Mouse (Mus musculus) midbrain, embryonic 12.5 days (tissue): ENCODE measurements around the gene Tfr2. TPM values are rescaled to one million over a fixed set of nuclear protein-coding genes. Genes with fewer than 3 reads are reported as not detected.

ENCODE experiments used
- ATAC-seq: fragments of 200-750 bp; cut with Nextera tagmentation; 2 replicates; pipeline ENCODE4 v1.8.0; 2017; ENCODE audit warnings: low read depth, moderate TSS enrichment, moderate library complexity; ENCODE audit not compliant: low FRiP score
- H3K27ac ChIP-seq: fragments of 300-500 bp; sonication (generic); replicated peaks from 2 replicates; pipeline ENCODE4 v1.5.1; 2016; ENCODE audit warnings: mild to moderate bottlenecking
- H3K27me3 ChIP-seq: fragments of 300-500 bp; sonication (generic); 2 replicates; pipeline ENCODE4 v1.6.1; 2016; ENCODE audit warnings: mild to moderate bottlenecking
- H3K36me3 ChIP-seq: fragments of 300-500 bp; sonication (generic); 2 replicates; pipeline ENCODE4 v1.6.1; 2016
- H3K4me1 ChIP-seq: fragments of 300-500 bp; sonication (generic); 2 replicates; pipeline ENCODE4 v1.6.1; 2016
- H3K4me2 ChIP-seq: fragments of 300-500 bp; sonication (generic); replicated peaks from 2 replicates; pipeline ENCODE4 v1.6.1; 2016; ENCODE audit warnings: mild to moderate bottlenecking, moderate library complexity
- H3K4me3 ChIP-seq: fragments of 300-500 bp; sonication (generic); 2 replicates; pipeline ENCODE4 v1.5.1; 2016; ENCODE audit warnings: mild to moderate bottlenecking
- H3K9ac ChIP-seq: fragments of 300-500 bp; sonication (generic); replicated peaks from 2 replicates; pipeline ENCODE4 v1.6.1; 2016; ENCODE audit warnings: mild to moderate bottlenecking, moderate library complexity
- H3K9me3 ChIP-seq: fragments of 300-500 bp; sonication (generic); 2 replicates; pipeline ENCODE4 v1.6.1; 2016; ENCODE audit warnings: mild to moderate bottlenecking
- WGBS: fragments of 180-500 bp; shearing (Covaris S2); methylation state at CpG from one replicate; pipeline ENCODE4 v1.1.7; 2016; 5-methylcytosine and 5-hydroxymethylcytosine counted together
- polyA plus RNA-seq: library from polyadenylated mRNA; unstranded; fragments of >200 nt; fragmentation: Nextera tagmentation; extraction: Ambion mirVana; gene quantifications from 2 replicates; pipeline ENCODE4 v1.2.1, GENCODE M21; 2016

Gene Tfr2
- 1.6 and 2.4 TPM in 2 replicates for polyA plus RNA-seq

DNA sequence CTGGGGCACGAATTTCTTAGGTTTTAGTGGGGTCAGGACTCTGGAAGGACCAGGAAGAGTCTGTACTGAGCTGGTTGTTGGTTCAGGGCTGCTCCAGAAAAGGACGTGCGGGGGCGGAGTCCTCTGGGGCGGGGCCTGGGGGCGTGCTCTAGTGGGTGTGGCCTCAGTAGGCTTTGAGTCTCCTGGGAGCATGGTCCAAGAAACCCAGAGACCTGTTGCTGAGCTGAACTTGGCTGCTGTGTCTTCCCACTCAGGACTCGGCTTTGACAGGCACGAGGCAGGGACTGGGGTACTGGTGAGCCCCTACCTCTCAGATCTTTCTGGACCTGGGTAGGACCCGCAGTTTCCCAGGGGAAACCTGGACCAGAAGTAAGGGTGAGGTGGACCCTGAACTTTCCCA, at the start of gene Tfr2:
Gene Tfr2, plus strand, starts transcription at position 176 of the 400 bp plus-strand sequence.
- whole genome bisulfite sequencing, result 43% methylated on average over 9 of the region's 9 CpGs
- peaks cover 8% of the 10 kb centered on the region; the same call in 1 of the 2 replicates for H3K27me3 ChIP-seq
- no peaks in the 10 kb centered on the region for H3K36me3 ChIP-seq
- H3K4me2 ChIP-seq, result no peak within 1 kb of the TSS
- no peaks in the 10 kb centered on the region; the same call in 1 of the 2 replicates for H3K4me1 ChIP-seq
- H3K9ac ChIP-seq, result no peak within 1 kb of the TSS
- ATAC-seq, result no peak
- H3K27ac ChIP-seq, result no peak within 1 kb of the TSS
- H3K4me3 ChIP-seq, result no peak within 1 kb of the TSS
- H3K9me3 ChIP-seq, result no peaks in the 10 kb centered on the region

- no peaks in the 10 kb centered on the region for H3K9me3 ChIP-seq
- H3K4me1 ChIP-seq, result peaks cover 13% of the 10 kb centered on the region
- 80% methylated on average over 9 of the region's 9 CpGs for WGBS
- no peak overlapping the region for H3K9ac ChIP-seq
- no peak overlapping the region for H3K4me2 ChIP-seq
- no peak for ATAC-seq
- H3K27ac ChIP-seq, result no peak overlapping the region
- H3K27me3 ChIP-seq, result no peaks in the 10 kb centered on the region
- peaks cover 87% of the 10 kb centered on the region for H3K36me3 ChIP-seq
- no peak overlapping the region for H3K4me3 ChIP-seq
These were observed 47.8 kb upstream of the Tfr2 start for GRCm38 (mm10) chr5:137521861-137522260.

- H3K9me3 ChIP-seq, result no peaks in the 10 kb centered on the region
- H3K27ac ChIP-seq, result 0 out of 2 replicates have a peak overlapping the region, but pooled peaks have one; percentile 12
- ATAC-seq, result no peak
- H3K4me2 ChIP-seq, result no peak overlapping the region
- 70% methylated on average over 11 of the region's 11 CpGs for WGBS
- H3K9ac ChIP-seq, result no peak overlapping the region
- H3K36me3 ChIP-seq, result peaks cover 93% of the 10 kb centered on the region
- no peaks in the 10 kb centered on the region for H3K27me3 ChIP-seq
- peaks cover 20% of the 10 kb centered on the region for H3K4me1 ChIP-seq
- no peak overlapping the region for H3K4me3 ChIP-seq
These were observed 46.9 kb upstream of the Tfr2 start for GRCm38 (mm10) chr5:137522711-137523110.

GRCm38 (mm10) chr5:137523396-137524250, 46.0 kb upstream of the Tfr2 start:
- Histone ChIP-seq H3K27ac (no peak overlapping the region; the same call in 1 of the 2 replicates), H3K9me3 (no peaks in the 10 kb centered on the region), H3K4me2 (no peak overlapping the region), H3K27me3 (no peaks in the 10 kb centered on the region), H3K9ac (0 out of 2 replicates have a peak overlapping the region, but pooled peaks have one; percentile 7), H3K36me3 (peaks cover 97% of the 10 kb centered on the region), H3K4me3 (no peak overlapping the region), H3K4me1 (peaks cover 28% of the 10 kb centered on the region)
- WGBS, result 82% methylated on average over 25 of the region's 25 CpGs
- ATAC-seq, result no peak

DNA sequence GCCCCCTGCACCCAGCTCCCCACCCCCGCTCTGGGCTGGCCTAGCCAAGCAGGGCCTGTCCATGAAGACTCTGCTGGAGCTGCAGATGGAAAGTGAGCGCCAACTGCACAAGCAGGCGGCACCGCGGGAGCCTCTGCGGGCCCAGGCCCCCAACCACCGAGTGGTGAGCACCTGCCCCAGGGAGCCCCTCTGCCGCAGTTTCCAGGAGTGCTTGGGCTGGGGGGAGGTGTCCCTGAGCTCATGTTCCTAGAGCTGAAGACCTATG, 45.5 kb upstream of the Tfr2 start:
- peaks cover 97% of the 10 kb centered on the region for H3K36me3 ChIP-seq
- no peak overlapping the region; the same call in 1 of the 2 replicates for H3K27ac ChIP-seq
- H3K27me3 ChIP-seq, result no peaks in the 10 kb centered on the region
- no peaks in the 10 kb centered on the region for H3K9me3 ChIP-seq
- WGBS, result 85% methylated on average over 8 of the region's 8 CpGs
- no peak overlapping the region for H3K9ac ChIP-seq
- peaks cover 30% of the 10 kb centered on the region for H3K4me1 ChIP-seq
- ATAC-seq, result no peak
- H3K4me2 ChIP-seq, result no peak overlapping the region
- H3K4me3 ChIP-seq, result no peak overlapping the region

GRCm38 (mm10) chr5:137524671-137525070, 45.0 kb upstream of the Tfr2 start:
- H3K9ac ChIP-seq, result no peak overlapping the region
- peaks cover 35% of the 10 kb centered on the region for H3K4me1 ChIP-seq
- H3K4me3 ChIP-seq, result no peak overlapping the region
- 90% methylated on average over 12 of the region's 13 CpGs for WGBS
- H3K9me3 ChIP-seq, result no peaks in the 10 kb centered on the region
- H3K27me3 ChIP-seq, result no peaks in the 10 kb centered on the region
- peaks cover 97% of the 10 kb centered on the region for H3K36me3 ChIP-seq
- H3K4me2 ChIP-seq, result no peak overlapping the region
- ATAC-seq, result no peak
- H3K27ac ChIP-seq, result peak overlapping the region; percentile 49; the same call in 1 of the 2 replicates

GRCm38 (mm10) chr5:137525511-137525910, 44.1 kb upstream of the Tfr2 start:
- Histone ChIP-seq H3K36me3 (peaks cover 95% of the 10 kb centered on the region), H3K9ac (peak overlapping the region; percentile 31; the same call in 1 of the 2 replicates), H3K4me2 (no peak overlapping the region), H3K27me3 (no peaks in the 10 kb centered on the region), H3K4me3 (no peak overlapping the region), H3K9me3 (no peaks in the 10 kb centered on the region), H3K4me1 (peaks cover 43% of the 10 kb centered on the region), H3K27ac (peak overlapping the region; percentile 49)
- WGBS, result 81% methylated on average over 16 of the region's 16 CpGs
- ATAC-seq, result no peak

- 41% methylated on average over 16 of the region's 16 CpGs for WGBS
- Histone ChIP-seq H3K9ac (peak overlapping the region; percentile 2; the same call in 1 of the 2 replicates), H3K4me2 (no peak overlapping the region), H3K36me3 (peaks cover 87% of the 10 kb centered on the region), H3K4me1 (peaks cover 45% of the 10 kb centered on the region), H3K9me3 (no peaks in the 10 kb centered on the region), H3K4me3 (no peak overlapping the region), H3K27ac (peak overlapping the region; percentile 54), H3K27me3 (no peaks in the 10 kb centered on the region)
- ATAC-seq, result no peak
These were observed 43.3 kb upstream of the Tfr2 start for GRCm38 (mm10) chr5:137526192-137526936.

- Histone ChIP-seq H3K4me3 (no peak overlapping the region), H3K4me1 (peaks cover 45% of the 10 kb centered on the region), H3K36me3 (peaks cover 76% of the 10 kb centered on the region), H3K4me2 (no peak overlapping the region), H3K27ac (0 out of 2 replicates have a peak overlapping the region, but pooled peaks have one; percentile 54), H3K9ac (0 out of 2 replicates have a peak overlapping the region, but pooled peaks have one; percentile 7), H3K9me3 (no peaks in the 10 kb centered on the region), H3K27me3 (no peaks in the 10 kb centered on the region)
- WGBS, result 53% methylated on average over 1 of the region's 1 CpGs
- no peak for ATAC-seq
These were observed 42.2 kb upstream of the Tfr2 start for GRCm38 (mm10) chr5:137527413-137527812.

DNA sequence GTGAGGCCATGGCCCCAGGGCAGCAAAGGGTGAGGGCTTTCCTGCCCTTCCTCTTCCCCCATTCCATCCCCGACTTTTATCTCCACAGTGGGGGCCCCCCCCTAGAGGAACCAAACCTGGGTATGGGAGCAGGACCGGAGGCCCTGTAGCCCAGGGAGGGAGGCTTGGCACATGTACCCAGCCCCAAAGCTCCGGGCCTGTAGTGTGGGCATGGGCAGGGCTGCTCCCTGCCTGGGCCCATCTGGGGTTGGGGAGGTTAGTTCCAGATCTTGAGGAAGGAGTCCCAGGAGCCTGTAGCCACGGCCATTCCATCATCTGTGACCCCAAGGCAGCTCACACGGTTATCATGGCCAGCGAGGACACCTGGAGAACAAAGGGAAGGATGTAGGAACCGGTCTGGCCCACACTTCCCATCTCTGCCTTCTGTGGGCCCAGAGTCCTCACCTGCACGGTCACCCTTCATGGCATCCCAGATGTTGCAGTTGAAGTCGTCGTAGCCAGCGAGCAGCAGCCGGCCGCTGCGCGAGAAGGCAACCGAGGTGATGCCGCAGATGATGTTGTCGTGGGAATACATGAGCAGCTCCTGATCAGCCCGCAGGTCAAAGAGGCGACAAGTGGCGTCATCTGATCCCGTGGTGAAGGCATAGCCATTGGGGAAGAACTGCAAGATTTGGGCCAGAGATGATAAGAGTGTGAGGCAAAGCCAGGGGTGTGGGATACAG, 41.2 kb upstream of the Tfr2 start:
- H3K4me1 ChIP-seq, result peaks cover 45% of the 10 kb centered on the region
- H3K9ac ChIP-seq, result no peak overlapping the region
- H3K27ac ChIP-seq, result peak overlapping the region; percentile 60
- H3K4me3 ChIP-seq, result no peak overlapping the region
- ATAC-seq, result no peak
- no peaks in the 10 kb centered on the region for H3K27me3 ChIP-seq
- WGBS, result 85% methylated on average over 22 of the region's 22 CpGs
- no peak overlapping the region for H3K4me2 ChIP-seq
- peaks cover 66% of the 10 kb centered on the region for H3K36me3 ChIP-seq
- no peaks in the 10 kb centered on the region for H3K9me3 ChIP-seq

GRCm38 (mm10) chr5:137529221-137529995, 40.2 kb upstream of the Tfr2 start:
- H3K4me3 ChIP-seq, result peak overlapping the region; percentile 93
- H3K9me3 ChIP-seq, result no peaks in the 10 kb centered on the region
- no peak for ATAC-seq
- H3K9ac ChIP-seq, result peak overlapping the region; percentile 97; the same call in 1 of the 2 replicates
- WGBS, result 73% methylated on average over 15 of the region's 15 CpGs
- H3K4me1 ChIP-seq, result peaks cover 51% of the 10 kb centered on the region
- peaks cover 56% of the 10 kb centered on the region for H3K36me3 ChIP-seq
- no peaks in the 10 kb centered on the region for H3K27me3 ChIP-seq
- peak overlapping the region; percentile 89 for H3K4me2 ChIP-seq
- peak overlapping the region; percentile 99 for H3K27ac ChIP-seq
